Mouse (Mus musculus) adrenal gland, adult 18-20 months (tissue): ENCODE measurements around the gene Hoxa3. TPM values are rescaled to one million over a fixed set of nuclear protein-coding genes. Genes with fewer than 3 reads are reported as not detected.

Experiments
- DNase-seq, 2 experiments: peaks; one replicate each; pipeline ENCODE4 v3.0.0; 2021 to 2022; ENCODE audit warnings: low spot score in 2 of 2
- long read RNA-seq, 2 experiments: library from polyadenylated mRNA; stranded (forward); transcript quantifications; one replicate each; pipeline ENCODE4 v2.0.0; 2021
- total RNA-seq, 2 experiments: library from RNA; stranded (reverse); gene quantifications; 1 replicate in 1 of 2; 2 replicates in 1 of 2; pipeline ENCODE4 v1.2.3; 2021

The Hoxa3 gene
- total RNA-seq, result 1 to 10 TPM; 2.8 to 4.0 TPM
- long read RNA-seq, experiment 1, partial matches to known transcripts, result 0 of 2 reads
- long read RNA-seq, experiment 1, other reads (novel, unspliced or antisense), result 2 of 2 reads
- long read RNA-seq, experiment 2, result 0 reads

- DNase-seq, result peak; percentile 70
Observed at GRCm38 (mm10) chr6:52213119-52213986, at the start of gene Hoxa3, which contains the start of gene Gm28308. Gene Hoxa3 (minus strand): TSS chr6:52213336. Gene Gm28308 (minus strand): TSS chr6:52213339.

- no peak for DNase-seq
Observed at GRCm38 (mm10) chr6:52262463-52263320, 49.6 kb upstream of the Hoxa3 start.

- DNase-seq, result no peak
Observed at GRCm38 (mm10) chr6:52261751-52262462, 48.8 kb upstream of the Hoxa3 start.

GRCm38 (mm10) chr6:52260654-52261575, 47.8 kb upstream of the Hoxa3 start, which contains the start of gene Hoxa13:
Gene Hoxa13 (minus strand): TSS chr6:52260880.
- DNase-seq, result no peak

GRCm38 (mm10) chr6:52259811-52260261, 46.7 kb upstream of the Hoxa3 start:
- no peak for DNase-seq

GRCm38 (mm10) chr6:52259081-52259790, 46.1 kb upstream of the Hoxa3 start:
- no peak for DNase-seq

GRCm38 (mm10) chr6:52256956-52257355, 43.8 kb upstream of the Hoxa3 start:
- DNase-seq, result peak; percentile 75 to 83

- DNase-seq, result peak in 1 of 2 experiments; percentile 18
Observed at GRCm38 (mm10) chr6:52253511-52254500, 40.7 kb upstream of the Hoxa3 start.

- DNase-seq, result peak in 1 of 2 experiments; percentile 19
Observed at GRCm38 (mm10) chr6:52252775-52253376, 39.7 kb upstream of the Hoxa3 start.

GRCm38 (mm10) chr6:52252016-52252774, 39.1 kb upstream of the Hoxa3 start:
- DNase-seq, result peak in 1 of 2 experiments; percentile 12

GRCm38 (mm10) chr6:52251177-52251879, 38.2 kb upstream of the Hoxa3 start:
- DNase-seq, result no peak

GRCm38 (mm10) chr6:52249826-52250225, 36.7 kb upstream of the Hoxa3 start:
- DNase-seq, result peak in 1 of 2 experiments; percentile 10

GRCm38 (mm10) chr6:52249415-52249738, 36.2 kb upstream of the Hoxa3 start:
- DNase-seq, result no peak

GRCm38 (mm10) chr6:52248638-52249414, 35.7 kb upstream of the Hoxa3 start:
- peak in 1 of 2 experiments; percentile 18 for DNase-seq
